Mouse (Mus musculus): ENCODE measurements around the gene Pde7b. TPM values are rescaled to one million over a fixed set of nuclear protein-coding genes. Genes with fewer than 3 reads are reported as not detected.

Pde7b gene
- polyA plus RNA-seq, 1 experiment from 2014 or later = 4.2 TPM

DNA sequence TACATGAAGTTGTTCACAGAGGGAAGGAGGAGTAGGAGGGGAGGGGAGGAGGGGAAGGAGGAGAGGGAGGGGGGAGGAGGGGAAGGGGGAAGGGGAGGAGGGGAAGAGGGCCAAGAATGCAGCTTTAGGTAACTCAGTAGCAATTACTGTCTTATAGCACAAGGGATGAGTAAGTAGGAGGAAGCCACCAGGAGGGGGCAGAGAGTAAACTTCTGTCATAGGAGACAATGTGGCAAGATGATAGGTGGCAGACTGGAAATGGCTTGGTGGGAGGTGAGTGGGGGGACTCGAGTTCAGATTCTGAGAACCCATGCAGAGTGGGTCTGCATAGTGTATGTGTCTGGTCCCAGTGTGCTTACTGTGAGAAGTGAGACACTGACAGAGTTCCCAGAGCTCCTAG, 234.1 kb downstream of the Pde7b start:
- Histone ChIP-seq H3K4me3 (no peak overlapping the region), H3K27me3 (ENCODE audit: insufficient read depth, poor library complexity, severe bottlenecking) (no peaks in the 10 kb centered on the region), H3K27ac (no peak overlapping the region), H3K9me3 (no peaks in the 10 kb centered on the region), H3K4me1 (peaks cover 52% of the 10 kb centered on the region), H3K36me3 (no peaks in the 10 kb centered on the region)
- WGBS = 25% methylated on average over 1 of the region's 1 CpGs
- DNase-seq (ENCODE audit: low spot score) = no peak

GRCm38 (mm10) chr10:20490281-20490680, 234.6 kb downstream of the Pde7b start:
- WGBS = 82% methylated on average over 8 of the region's 8 CpGs
- Histone ChIP-seq H3K36me3 (no peaks in the 10 kb centered on the region), H3K9me3 (no peaks in the 10 kb centered on the region), H3K4me3 (no peak overlapping the region), H3K27me3 (ENCODE audit: insufficient read depth, poor library complexity, severe bottlenecking) (no peaks in the 10 kb centered on the region), H3K27ac (no peak overlapping the region), H3K4me1 (peaks cover 53% of the 10 kb centered on the region)
- DNase-seq (ENCODE audit: low spot score) = no peak

DNA sequence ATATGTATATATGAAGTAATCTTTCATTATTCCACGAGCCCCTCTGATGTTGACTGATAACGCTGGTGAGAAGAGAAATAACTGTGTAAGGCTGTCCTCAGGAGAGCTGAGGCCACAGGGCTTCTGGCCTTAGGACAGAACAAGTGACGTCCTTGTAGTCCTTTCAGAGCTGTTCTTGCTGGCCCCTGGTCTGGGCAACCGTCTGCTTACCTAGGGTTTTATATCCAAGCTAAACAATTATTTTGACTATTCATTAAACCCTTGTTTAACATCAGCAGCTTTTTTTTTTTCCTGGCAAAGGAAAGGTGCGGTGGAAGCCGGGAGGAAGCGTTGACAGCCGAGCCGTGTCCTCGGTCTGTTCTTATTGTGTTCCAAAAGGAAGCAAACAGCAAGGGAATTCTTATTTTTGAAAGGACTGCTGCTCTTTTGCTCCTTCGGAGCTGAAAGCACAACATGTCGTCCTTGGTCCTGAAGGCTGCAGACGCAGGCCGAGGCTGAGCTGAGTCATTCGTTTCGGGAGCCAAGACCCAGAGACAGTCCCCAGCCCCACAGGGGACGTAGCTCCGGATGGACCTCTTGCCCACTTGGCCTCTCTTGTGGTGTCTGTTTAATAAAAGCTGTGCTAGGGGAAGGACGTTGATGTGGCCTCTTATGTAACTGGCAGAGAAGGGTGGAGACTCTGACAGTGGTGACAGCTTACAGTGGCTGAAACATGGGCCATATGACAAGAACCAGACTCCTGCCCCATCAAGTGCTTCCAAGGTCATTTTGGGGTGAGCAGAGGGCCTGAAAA, 238.2 kb downstream of the Pde7b start:
- Histone ChIP-seq H3K9me3 (no peaks in the 10 kb centered on the region), H3K27me3 (ENCODE audit: insufficient read depth, poor library complexity, severe bottlenecking) (no peaks in the 10 kb centered on the region), H3K27ac (peak overlapping the region; percentile 59; the same call in 1 of the 2 replicates), H3K4me1 (peaks cover 39% of the 10 kb centered on the region), H3K36me3 (no peaks in the 10 kb centered on the region), H3K4me3 (peak overlapping the region; percentile 32; the same call in 1 of the 2 replicates)
- 27% methylated on average over 19 of the region's 19 CpGs for WGBS
- peak; percentile 93 for DNase-seq (ENCODE audit: low spot score)

DNA sequence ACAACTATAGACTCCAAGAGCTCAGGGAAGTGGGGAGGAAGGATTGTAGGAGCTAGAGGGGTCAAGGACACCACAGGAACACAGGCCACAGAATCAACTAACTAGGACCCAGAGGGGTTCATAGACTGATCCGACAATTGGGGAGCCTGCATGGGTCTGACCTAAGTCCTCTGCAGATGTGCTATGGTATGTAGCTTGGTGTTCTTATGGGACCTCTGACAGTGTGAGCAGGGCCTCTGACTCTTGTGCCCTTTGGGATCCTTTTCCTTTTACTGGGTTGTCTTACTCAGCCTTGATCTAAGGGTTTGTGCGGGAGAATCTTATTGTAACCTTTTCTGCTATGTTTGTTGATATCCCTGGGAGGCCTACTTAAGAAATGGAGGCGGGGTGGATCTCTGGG, 239.1 kb downstream of the Pde7b start:
- no peaks in the 10 kb centered on the region for H3K36me3 ChIP-seq
- WGBS = 74% methylated on average over 3 of the region's 3 CpGs
- no peak overlapping the region for H3K4me3 ChIP-seq
- DNase-seq (ENCODE audit: low spot score) = no peak
- H3K27me3 ChIP-seq (ENCODE audit: insufficient read depth, poor library complexity, severe bottlenecking) = no peaks in the 10 kb centered on the region
- H3K4me1 ChIP-seq = peaks cover 45% of the 10 kb centered on the region
- no peaks in the 10 kb centered on the region for H3K9me3 ChIP-seq
- H3K27ac ChIP-seq = no peak overlapping the region

GRCm38 (mm10) chr10:20479481-20479880, 245.4 kb downstream of the Pde7b start:
- H3K27me3 ChIP-seq (ENCODE audit: insufficient read depth, poor library complexity, severe bottlenecking) = no peaks in the 10 kb centered on the region
- no peaks in the 10 kb centered on the region for H3K36me3 ChIP-seq
- H3K4me3 ChIP-seq = no peak overlapping the region
- H3K4me1 ChIP-seq = peaks cover 17% of the 10 kb centered on the region; the same call in 1 of the 2 replicates
- no peak overlapping the region for H3K27ac ChIP-seq
- H3K9me3 ChIP-seq = no peaks in the 10 kb centered on the region
- DNase-seq (ENCODE audit: low spot score) = no peak
- 72% methylated on average over 8 of the region's 8 CpGs for WGBS

GRCm38 (mm10) chr10:20478456-20478855, 246.4 kb downstream of the Pde7b start:
- no peak for DNase-seq (ENCODE audit: low spot score)
- H3K4me1 ChIP-seq = peaks cover 17% of the 10 kb centered on the region; the same call in 1 of the 2 replicates
- WGBS = 76% methylated on average over 8 of the region's 8 CpGs

DNA sequence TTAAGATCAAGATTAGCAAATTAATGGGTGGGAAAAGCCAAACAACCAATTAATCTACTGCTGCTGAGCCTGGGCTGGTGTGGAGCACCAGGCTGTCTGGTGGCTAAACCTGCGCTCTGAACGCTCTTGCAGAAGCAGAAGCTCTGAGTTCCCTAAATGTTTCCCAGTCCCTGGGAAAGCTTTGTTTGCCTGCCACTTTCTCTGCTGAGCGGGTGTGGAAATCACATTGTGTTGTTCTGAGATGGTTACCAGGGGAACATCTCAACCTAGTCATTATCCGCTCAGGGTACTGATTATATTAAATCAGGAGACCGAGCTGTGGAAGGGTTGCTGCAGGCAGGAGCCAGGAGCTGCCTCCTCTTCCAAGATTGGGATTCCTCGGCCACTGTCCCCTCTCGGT, 250.0 kb downstream of the Pde7b start:
- no peak for DNase-seq (ENCODE audit: low spot score)
- 59% methylated on average over 7 of the region's 7 CpGs for WGBS
- Histone ChIP-seq H3K4me3 (no peak overlapping the region), H3K4me1 (peaks cover 12% of the 10 kb centered on the region; the same call in 1 of the 2 replicates), H3K27me3 (ENCODE audit: insufficient read depth, poor library complexity, severe bottlenecking) (no peaks in the 10 kb centered on the region), H3K9me3 (no peaks in the 10 kb centered on the region), H3K27ac (no peak overlapping the region), H3K36me3 (no peaks in the 10 kb centered on the region)

More at GRCm38 (mm10) chr10:20478456-20478855, 246.4 kb downstream of the Pde7b start:
- H3K4me3 ChIP-seq = no peak overlapping the region
- no peaks in the 10 kb centered on the region for H3K27me3 ChIP-seq (ENCODE audit: insufficient read depth, poor library complexity, severe bottlenecking)
- H3K9me3 ChIP-seq = no peaks in the 10 kb centered on the region
- H3K27ac ChIP-seq = no peak overlapping the region
- no peaks in the 10 kb centered on the region for H3K36me3 ChIP-seq

GRCm38 (mm10) chr10:20474036-20474435, 250.8 kb downstream of the Pde7b start:
- Histone ChIP-seq H3K4me1 (peaks cover 12% of the 10 kb centered on the region; the same call in 1 of the 2 replicates), H3K36me3 (no peaks in the 10 kb centered on the region), H3K9me3 (no peaks in the 10 kb centered on the region), H3K4me3 (no peak overlapping the region), H3K27ac (no peak overlapping the region), H3K27me3 (ENCODE audit: insufficient read depth, poor library complexity, severe bottlenecking) (no peaks in the 10 kb centered on the region)
- 69% methylated on average over 9 of the region's 9 CpGs for WGBS
- no peak for DNase-seq (ENCODE audit: low spot score)

GRCm38 (mm10) chr10:20473505-20473904, 251.4 kb downstream of the Pde7b start:
- WGBS = 91% methylated on average over 5 of the region's 5 CpGs

DNA sequence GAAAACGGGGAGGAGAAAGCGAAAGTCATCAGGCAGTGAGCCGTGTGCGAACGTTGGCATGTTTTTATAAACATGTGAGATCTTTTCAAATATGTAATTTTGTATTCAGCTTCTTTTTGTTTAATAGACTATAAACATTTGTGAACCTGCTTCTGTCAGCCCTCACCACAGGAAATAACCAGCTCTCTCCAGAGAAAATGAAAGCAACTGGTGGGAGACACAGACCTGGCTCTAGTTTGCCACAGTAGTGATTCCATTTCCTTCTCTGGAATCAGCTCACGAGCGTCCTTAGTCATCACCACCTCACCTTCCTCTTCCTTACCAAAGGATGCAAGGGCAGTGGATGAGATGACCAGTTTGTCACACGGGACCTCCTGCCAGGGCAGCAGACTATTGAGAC, 252.9 kb downstream of the Pde7b start:
- DNase-seq (ENCODE audit: low spot score) = no peak
- no peak overlapping the region for H3K4me3 ChIP-seq
- H3K36me3 ChIP-seq = no peaks in the 10 kb centered on the region
- no peak overlapping the region for H3K27ac ChIP-seq
- H3K4me1 ChIP-seq = peaks cover 6% of the 10 kb centered on the region; the same call in 1 of the 2 replicates
- no peaks in the 10 kb centered on the region for H3K27me3 ChIP-seq (ENCODE audit: insufficient read depth, poor library complexity, severe bottlenecking)
- H3K9me3 ChIP-seq = no peaks in the 10 kb centered on the region
- 89% methylated on average over 8 of the region's 8 CpGs for WGBS

More at GRCm38 (mm10) chr10:20473505-20473904, 251.4 kb downstream of the Pde7b start:
- H3K9me3 ChIP-seq = no peaks in the 10 kb centered on the region
- no peak overlapping the region for H3K27ac ChIP-seq
- H3K4me1 ChIP-seq = peaks cover 8% of the 10 kb centered on the region; the same call in 1 of the 2 replicates
- no peaks in the 10 kb centered on the region for H3K27me3 ChIP-seq (ENCODE audit: insufficient read depth, poor library complexity, severe bottlenecking)
- no peaks in the 10 kb centered on the region for H3K36me3 ChIP-seq
- DNase-seq (ENCODE audit: low spot score) = no peak
- no peak overlapping the region for H3K4me3 ChIP-seq

DNA sequence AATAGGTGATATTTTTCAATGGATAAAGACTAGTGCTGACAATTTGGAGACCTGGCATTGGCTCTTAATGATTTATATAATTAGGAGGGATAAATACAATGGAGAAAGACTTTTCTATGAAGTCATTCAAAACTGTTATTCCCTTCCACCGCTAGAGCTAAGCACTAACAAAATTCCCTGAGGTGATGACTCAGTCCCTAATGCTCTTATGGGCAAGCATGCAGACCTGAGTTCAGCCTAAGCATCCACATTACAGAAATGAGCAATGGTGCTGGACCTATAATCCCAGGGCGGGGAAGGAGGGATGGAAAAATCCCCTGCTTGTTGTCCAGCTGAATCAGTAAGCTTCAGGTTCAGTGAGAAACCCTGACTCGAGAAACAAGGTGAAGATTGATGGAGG, 260.2 kb downstream of the Pde7b start:
- no peaks in the 10 kb centered on the region for H3K27me3 ChIP-seq (ENCODE audit: insufficient read depth, poor library complexity, severe bottlenecking)
- H3K4me1 ChIP-seq = peaks cover 11% of the 10 kb centered on the region
- WGBS = 74% methylated on average over 3 of the region's 3 CpGs
- H3K9me3 ChIP-seq = no peaks in the 10 kb centered on the region
- no peaks in the 10 kb centered on the region for H3K36me3 ChIP-seq
- DNase-seq (ENCODE audit: low spot score) = no peak
- H3K27ac ChIP-seq = no peak overlapping the region
- no peak overlapping the region for H3K4me3 ChIP-seq

DNA sequence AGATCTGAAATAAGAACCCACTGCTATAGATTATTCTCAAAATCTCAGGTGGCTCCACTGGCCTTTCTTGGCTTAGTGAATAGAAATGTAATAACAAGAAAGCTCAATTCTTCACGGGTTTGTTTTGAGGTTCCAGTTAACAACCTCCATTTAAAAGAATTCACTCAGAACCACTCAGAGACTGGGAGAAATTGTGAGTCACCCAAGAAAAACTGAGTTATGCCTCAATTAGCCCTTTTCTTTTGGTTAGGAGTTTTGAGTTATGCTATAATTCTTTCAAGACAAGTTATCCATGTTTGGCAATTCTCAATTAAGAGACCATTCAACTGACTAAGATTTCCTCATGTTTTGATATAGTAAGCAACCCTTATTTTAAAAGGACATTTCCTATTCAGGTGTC, 260.9 kb downstream of the Pde7b start:
- H3K9me3 ChIP-seq = no peaks in the 10 kb centered on the region
- H3K36me3 ChIP-seq = no peaks in the 10 kb centered on the region
- no peak for DNase-seq (ENCODE audit: low spot score)
- no peak overlapping the region for H3K27ac ChIP-seq
- WGBS = 85% methylated on average over 1 of the region's 1 CpGs
- H3K4me3 ChIP-seq = no peak overlapping the region
- no peaks in the 10 kb centered on the region for H3K27me3 ChIP-seq (ENCODE audit: insufficient read depth, poor library complexity, severe bottlenecking)
- peaks cover 16% of the 10 kb centered on the region for H3K4me1 ChIP-seq

DNA sequence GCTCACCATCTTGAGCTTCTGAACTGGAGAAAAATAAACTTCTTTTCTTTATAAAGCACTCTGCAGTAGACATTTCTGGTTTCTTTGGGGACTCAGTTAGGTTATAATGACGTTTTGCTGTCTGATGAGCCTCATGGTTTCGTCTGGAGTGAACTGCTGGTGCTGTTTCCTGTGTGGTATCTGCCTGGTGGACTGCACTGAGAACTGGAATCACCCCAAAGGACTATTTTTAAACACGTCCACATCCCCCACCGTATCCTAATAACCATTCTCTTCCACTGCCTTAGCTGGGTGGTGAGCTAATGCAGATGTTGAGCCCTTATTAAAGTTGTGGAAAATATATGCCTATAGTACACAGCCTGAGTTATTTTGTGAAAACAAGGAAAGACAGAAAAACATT, 262.3 kb downstream of the Pde7b start:
- Histone ChIP-seq H3K36me3 (no peaks in the 10 kb centered on the region), H3K4me3 (no peak overlapping the region), H3K27me3 (ENCODE audit: insufficient read depth, poor library complexity, severe bottlenecking) (no peaks in the 10 kb centered on the region), H3K4me1 (peaks cover 16% of the 10 kb centered on the region), H3K9me3 (no peaks in the 10 kb centered on the region), H3K27ac (no peak overlapping the region)
- 41% methylated on average over 4 of the region's 4 CpGs for WGBS
- no peak for DNase-seq (ENCODE audit: low spot score)
